Mouse (Mus musculus) common myeloid progenitor, adult 5-6 weeks (primary cell): ENCODE results near the gene Pou2f2. TPM values are rescaled to one million over a fixed set of nuclear protein-coding genes. Genes with fewer than 3 reads are reported as not detected.

Experiments used
- total RNA-seq: library from RNA; stranded (forward); fragments of 200-1000, 187-1606 nt; gene quantifications from 2 replicates; pipeline ENCODE4 v1.2.3, GENCODE M21; 2017

Gene Pou2f2
- total RNA-seq, 1 experiment from 2014 or later: 4.7 TPM

Other genes with a start within 250 kb of the Pou2f2 start
- not detected in 2 replicates for gene Gm4881, start 235.2 kb downstream of the Pou2f2 start, total RNA-seq
- gene Rabac1, start 207.0 kb downstream of the Pou2f2 start, total RNA-seq: 78.3 and 82.6 TPM in 2 replicates
- 17.1 and 23.8 TPM in 2 replicates for gene Atp1a3, start 173.8 kb downstream of the Pou2f2 start, total RNA-seq
- gene Grik5, start 107.4 kb downstream of the Pou2f2 start, total RNA-seq: 10.4 and 11.5 TPM in 2 replicates
- 4.8 and 8.4 TPM in 2 replicates for gene Zfp574, start 107.2 kb downstream of the Pou2f2 start, total RNA-seq
- gene Dedd2, start 40.9 kb upstream of the Pou2f2 start, total RNA-seq: 16.4 and 17.6 TPM in 2 replicates
- gene Zfp526, start 41.7 kb upstream of the Pou2f2 start, total RNA-seq: 8.3 and 10.2 TPM in 2 replicates
- gene Gsk3a, start 58.1 kb upstream of the Pou2f2 start, total RNA-seq: 50.5 and 58.1 TPM in 2 replicates
- 8.9 and 10.9 TPM in 2 replicates for gene Erf, start 71.0 kb upstream of the Pou2f2 start, total RNA-seq
- 44.4 and 50.2 TPM in 2 replicates for gene Cic, start 88.0 kb upstream of the Pou2f2 start, total RNA-seq
- 21.4 and 27.3 TPM in 2 replicates for gene Pafah1b3, start 118.3 kb upstream of the Pou2f2 start, total RNA-seq
- gene Prr19, start 121.7 kb upstream of the Pou2f2 start, total RNA-seq: not detected in 2 replicates
- not detected in 2 replicates for gene Tmem145, start 126.4 kb upstream of the Pou2f2 start, total RNA-seq
- 4.9 and 6.2 TPM in 2 replicates for gene Megf8, start 137.4 kb upstream of the Pou2f2 start, total RNA-seq
- gene Cnfn, start 190.0 kb upstream of the Pou2f2 start, total RNA-seq: not detected in 2 replicates
- 6.6 and 10.1 TPM in 2 replicates for gene Lipe, start 219.0 kb upstream of the Pou2f2 start, total RNA-seq
- not detected in 2 replicates for gene Cxcl17, start 233.2 kb upstream of the Pou2f2 start, total RNA-seq